Mouse (Mus musculus) kidney, postnatal 14 days (tissue): ENCODE measurements around the gene Tff1.

ENCODE experiments used
- DNase-seq: peaks from one replicate; pipeline ENCODE4 v3.0.0; 2022; ENCODE audit warnings: mixed read lengths

Tff1 gene

DNA sequence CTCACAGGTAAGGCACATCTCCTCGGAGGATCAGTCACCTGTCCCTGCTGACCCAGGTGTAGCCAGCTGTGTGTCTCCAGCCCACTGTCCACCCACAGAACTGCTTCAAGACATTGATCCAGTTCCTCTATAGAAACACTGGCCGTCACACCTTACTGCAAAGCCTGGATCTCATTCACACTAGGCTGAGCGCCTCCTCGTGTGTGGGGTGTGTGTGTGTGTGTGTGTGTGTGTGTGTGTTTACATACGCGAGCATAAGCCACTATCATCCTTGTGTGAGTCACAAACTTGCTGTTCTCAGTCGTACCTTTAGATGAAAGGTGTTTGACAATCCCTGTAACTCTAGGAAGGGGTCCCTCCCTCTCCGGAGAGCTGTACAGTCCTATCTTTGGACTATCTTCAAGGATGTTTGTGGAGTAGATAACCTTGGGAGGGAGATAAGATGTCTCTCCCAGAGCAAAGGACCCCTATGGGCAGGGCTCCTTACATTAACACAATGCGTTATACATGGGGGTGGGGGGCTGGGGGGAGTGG is 12.0 kb downstream of the Tff1 start:
- DNase-seq = no peak

DNA sequence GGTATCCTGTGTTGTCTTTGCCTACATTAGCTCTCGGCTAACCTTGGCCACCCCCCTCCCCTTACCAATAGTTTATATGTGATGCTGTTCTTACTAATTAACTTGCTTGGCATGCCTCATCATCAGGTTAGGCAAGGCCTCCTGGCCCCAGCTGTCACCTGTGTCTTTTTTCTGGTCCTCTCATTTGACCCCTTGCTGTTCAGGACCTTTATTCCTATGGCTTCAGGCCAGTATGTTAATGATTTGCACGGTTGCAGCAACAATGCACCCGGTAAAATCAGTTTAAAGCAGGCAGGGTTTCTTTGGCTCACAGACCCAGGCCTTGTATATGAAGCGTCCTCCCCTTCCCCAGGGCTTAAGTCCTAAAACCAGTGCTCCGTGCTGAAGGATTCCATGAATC is 12.6 kb downstream of the Tff1 start:
- DNase-seq = peak; percentile 84

DNA sequence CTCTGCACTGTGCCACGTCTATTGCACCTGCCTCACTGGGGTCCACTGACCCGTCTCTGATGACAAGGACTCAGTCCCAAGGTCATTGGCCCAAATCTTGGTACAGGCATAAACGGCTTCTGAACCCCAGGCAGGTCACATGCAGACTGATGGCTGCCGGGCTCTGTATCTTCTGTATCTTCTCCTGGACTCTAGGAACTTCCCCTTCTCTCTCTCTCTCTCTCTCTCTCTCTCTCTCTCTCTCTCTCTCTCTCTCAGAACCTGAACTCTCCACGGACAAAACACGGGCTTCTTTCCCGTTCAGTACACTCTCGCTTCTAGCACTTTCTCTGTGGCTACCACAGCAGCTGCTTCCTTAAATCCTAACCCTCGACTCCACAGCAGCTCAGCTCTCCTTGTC is 19.1 kb downstream of the Tff1 start:
- no peak for DNase-seq

DNA sequence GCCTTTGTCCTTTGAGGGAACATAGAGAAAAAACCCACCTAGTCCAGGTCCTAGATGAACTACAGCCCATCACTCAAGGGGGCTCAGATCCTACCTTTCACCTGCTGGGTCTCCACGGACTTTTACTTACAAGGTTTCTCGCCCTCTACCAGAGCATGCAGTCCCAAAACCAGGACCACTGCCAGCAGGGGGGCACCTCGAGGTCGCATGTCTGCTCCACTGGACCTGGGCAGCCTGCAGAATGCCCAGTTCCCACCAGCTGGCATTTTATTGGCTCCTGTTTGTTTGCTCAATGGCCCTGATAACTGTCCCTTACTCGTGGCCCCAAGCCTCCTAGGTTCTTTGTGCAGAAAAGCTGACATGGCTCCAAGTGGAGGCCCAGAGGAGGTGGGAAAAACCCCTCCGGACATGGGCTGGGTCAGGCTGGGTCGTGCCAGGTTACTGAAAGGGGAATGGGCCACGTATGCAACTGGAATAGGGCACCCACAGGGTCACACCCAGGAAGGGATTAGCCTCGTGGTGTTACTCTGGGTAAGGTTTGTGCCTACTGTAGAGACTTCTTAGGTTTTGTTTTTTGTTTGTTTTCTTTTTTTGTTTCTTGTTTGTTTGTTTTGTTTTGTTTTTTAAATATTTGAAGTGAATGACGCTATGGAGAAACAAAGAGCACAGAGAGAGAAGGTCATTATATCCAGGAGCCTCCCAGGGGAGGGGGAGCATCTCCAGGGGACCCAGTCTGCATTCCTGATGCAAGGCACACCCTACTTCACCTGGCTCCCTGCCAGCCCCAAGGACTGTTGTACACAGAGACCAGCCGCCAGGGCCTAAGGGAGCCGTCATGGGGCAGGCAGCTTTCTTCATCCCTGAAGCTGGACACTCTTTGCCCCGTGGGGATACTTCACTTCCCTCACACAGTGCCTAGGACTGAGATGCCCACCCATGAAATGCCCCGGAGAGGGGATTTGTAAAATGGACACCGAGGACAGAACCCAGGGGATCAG is 20.7 kb downstream of the Tff1 start, which contains the start of gene Tff2:
Gene Tff2, minus strand, starts transcription at position 243 of the 998 bp plus-strand sequence.
- peak; percentile 49 for DNase-seq

DNA sequence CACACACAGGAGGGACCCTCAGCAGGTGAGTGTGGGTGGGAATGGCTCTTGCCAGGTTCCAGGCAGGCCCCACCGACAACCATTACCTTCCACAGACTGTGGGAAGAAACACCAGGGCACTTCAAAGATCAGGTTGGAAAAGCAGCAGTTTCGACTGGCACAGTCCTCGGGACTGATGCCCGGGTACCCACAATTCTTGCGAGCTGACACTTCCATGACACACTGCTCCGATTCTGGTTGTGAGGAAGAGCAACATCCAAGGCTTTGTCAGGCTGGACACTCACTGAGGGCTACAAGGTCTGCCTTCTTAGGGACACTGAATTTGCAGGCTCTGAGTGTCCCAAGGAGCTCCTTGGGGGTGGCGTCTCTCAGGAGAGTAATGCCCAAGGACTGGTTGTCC is 23.0 kb downstream of the Tff1 start:
- no peak for DNase-seq

DNA sequence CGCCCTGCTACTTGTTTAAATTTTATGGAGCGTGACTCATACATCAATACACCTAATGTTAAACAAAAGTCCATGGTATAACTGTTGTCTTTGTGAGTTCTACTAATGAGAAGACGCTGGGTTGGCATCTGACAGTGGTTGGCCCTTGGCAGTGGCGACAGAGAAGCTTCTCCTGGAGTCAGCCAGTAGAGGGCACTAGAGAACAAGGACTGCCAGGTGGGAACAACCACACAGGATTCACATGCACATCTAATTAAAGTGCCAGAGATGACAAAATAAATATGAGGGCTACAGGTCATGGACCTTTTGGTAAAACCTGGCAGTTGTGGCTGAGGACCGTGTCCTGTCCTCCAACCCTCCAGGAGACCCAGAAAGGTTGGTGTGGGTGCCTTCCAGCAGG is 26.7 kb downstream of the Tff1 start:
- DNase-seq = peak; percentile 63

DNA sequence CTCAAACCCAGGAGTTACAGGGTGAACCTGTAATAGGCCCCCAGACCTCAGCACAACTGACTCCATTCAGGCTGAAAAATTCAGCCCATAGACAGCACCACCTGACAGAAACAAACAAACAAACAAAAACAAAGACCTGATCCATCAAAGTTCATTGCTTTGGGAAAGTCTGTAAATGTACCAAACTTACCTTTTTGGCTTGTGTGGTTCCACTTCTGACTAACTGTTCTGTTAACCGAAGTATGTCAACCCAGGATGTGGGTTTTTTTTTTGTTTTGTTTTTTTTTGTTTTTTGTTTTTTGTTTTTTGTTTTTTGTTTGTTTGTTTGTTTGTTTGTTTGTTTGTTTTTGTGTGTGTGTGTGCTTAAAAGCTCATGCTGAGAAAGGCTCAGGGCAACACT is 28.3 kb downstream of the Tff1 start:
- no peak for DNase-seq

DNA sequence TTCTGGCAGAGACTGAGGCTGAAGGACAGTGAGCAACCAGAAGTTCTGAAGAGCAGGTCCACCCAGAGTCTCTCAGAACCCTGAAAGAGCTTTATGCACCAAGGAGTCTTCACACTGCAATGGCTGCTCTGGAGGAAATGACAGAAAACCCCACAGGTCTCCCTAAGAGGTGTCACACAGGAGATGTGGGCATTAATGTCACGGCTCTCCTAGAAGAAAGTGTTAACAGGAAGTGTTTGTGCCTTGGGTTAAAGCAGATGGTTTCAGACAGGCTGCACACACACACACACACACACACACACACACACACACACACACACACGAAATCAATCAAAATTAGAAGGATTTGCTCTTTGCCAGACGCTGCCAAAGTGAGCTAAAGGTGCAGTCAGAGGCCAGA is 28.8 kb downstream of the Tff1 start:
- DNase-seq = no peak

DNA sequence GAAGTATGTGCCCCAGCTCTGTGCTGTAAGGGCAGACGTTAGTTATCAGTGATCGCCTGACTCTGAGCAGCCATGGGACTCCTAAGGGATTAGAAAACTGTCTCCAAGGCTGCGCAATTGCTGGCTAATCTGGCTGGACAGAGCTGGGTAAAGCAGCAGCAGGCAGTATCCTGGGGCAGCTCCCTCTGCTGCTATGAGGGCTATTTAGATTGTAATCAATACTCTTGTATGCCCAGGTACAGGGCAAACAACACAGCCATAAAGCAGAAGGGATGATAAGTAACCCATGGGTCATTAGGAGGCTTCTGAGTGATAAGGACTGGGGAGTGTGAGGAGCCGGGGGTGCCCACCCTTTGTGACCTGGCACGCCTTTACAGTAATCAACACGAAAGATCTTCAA is 30.2 kb downstream of the Tff1 start:
- no peak for DNase-seq

DNA sequence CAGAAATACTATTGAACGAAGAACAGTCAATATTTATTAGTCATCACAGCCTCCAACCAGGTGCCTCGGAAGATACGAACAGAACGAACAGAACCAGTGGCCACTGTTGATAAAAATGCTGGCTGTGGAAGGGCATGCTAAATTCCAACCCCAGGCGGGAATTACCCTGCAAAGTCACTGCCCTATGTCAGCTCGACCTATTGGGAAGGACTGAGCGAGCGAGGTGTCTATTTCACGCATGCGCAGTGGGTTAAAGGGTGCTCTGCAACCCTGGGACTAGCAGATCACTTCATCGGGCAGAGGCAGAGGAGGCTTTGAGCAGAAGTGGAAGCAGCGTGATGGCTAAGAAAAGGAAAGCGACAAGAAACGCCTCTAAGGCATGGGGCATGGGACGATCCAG is 31.3 kb downstream of the Tff1 start:
- no peak for DNase-seq

DNA sequence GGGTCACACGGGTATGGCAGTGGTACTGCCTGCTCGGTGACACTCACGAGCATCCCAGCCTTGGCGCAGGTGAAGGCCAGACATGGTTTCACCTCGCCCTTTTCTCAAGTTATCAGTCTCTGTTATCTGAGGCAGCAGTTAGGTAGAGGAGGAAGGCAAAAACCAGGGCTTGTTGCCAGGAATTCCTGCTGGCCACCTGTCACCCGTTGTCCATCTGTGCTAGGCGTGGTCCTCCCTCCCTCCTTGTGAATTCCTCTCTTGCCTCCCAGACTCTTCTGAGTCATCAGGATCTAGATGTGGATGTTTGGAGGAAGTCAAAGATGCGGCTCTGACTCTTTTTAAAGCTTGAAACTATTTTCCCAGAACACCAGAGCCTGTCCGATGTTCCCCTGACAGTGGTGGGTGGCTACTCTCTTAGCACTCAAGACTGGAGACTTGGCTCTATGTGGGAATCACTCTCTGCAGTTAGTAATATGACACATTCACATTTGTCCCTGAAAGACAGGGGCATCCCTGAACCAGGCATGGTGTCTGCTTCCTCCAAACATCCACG is 33.7 kb downstream of the Tff1 start:
- no peak for DNase-seq

DNA sequence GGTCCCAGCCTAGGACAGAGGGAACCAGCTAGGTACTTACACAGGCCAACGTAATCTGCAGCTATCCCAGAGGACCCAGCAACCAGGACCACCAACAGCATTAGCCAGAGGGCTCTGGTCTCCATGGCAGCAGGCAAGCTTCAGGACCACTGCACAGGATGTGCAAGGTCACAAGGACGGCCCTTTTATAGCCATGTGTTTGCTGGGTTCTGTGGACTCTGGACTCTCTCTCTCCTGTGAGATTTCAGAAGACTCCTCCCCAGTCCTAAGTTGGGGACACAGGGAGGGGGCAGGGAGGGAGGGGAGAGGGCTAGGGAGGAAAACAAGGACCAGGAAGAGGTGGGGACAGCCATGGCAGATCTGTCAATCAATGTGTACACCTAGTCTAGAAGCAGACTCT is 35.6 kb downstream of the Tff1 start, which contains the start of gene Tff3:
Gene Tff3, minus strand, starts transcription at position 195 of the 400 bp plus-strand sequence.
- DNase-seq = no peak

DNA sequence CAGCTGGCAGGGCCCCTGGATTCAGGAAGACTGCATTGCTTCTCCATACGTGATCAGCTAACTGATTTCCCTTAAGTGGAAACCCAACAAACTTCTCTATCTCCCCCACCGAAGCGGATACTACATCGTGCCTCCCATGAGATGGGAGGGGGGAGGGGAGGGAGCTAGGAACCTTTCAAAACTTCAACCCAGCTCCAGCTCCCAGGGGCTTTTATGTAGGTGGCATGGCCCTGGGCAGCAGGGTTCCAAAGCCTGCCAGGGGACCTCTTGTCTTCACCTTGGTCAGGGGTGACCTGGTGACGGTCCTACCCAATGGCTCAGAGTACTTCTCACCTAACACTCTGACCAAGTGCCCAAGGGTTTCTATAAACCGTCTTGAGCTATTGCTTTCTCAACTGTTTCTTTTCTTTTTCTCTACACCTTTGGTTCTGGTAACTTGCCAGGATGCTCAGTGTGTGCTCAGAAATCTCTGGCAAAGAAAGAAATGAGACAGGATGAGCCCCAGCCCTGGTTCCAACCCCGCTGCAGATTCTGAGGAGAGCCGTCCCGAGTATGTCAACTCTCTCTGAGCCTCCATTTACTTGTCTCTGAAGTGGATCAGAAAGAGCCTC is 36.3 kb downstream of the Tff1 start:
- DNase-seq = no peak

DNA sequence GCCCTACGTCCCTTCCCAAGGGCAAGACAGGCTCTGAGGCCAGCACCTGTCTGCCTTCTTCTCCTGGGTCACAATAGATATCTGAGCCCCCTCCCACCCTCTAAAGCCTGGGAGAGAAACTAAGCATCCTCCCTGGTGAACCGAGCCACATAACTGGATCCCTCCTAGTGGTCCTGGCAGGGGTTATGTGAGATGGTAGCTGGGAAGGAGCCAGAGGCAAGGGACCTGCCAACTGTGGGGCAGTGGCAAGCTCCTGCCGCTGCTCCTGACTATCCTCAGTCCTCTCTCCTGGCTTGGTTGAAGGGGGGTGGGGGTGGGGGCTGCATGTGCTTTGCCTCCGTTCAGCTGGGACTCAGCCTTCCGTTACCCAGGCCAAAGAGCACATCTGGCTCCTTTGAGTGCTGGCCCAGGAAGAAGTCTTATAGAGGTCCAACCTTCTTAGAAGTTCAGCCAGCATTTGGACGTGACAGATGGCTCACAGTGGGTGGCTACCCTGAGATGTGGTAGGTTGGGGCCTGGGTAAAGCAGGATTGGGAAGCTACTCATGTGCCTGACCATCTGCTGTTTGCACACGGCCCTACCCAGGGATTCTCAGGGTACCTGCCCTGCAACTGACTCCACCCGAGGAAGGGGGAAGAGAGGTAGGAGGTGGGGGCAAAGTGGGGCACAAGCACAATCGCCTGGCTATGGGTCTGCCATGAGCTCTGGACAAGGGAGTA is 39.4 kb downstream of the Tff1 start:
- no peak for DNase-seq

DNA sequence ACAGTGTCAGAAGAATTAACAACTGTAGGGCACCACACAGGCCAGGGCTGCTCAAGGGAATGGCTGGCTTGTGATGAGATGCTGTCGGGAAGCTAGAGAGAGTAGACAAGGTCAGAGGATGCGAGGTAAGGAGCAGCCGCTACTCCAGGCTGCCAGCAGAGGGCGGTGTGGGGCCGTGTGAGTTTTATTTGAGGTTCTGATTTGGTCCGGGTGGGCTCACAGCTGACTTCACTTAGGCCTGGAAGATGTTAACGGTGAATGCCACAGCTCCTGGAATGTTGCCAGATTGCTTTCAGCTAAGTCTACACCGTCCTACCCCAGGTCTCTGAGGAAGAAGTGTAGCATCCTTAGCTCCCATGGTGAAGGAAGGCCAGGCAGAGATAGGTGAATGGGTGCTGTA is 43.1 kb downstream of the Tff1 start:
- peak; percentile 19 for DNase-seq

DNA sequence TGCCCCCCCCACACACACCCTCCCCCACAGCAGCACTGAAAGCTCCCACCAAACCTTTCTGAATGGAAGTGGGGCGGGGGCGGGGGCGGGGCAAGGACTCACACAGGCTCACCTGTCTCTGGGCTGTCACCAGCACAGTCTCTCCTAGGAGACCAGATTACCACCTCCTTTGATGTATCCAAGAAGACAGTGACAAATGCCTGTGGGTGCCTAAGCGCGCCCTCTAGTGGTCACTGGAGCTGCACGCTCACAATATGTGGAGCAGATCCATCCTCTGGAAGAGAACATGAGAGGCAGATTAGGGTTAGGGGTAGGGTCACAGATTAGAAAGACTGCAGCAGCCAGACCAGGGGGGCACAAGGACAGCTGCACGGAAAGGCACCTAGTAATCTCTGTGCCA is 45.6 kb downstream of the Tff1 start:
- peak; percentile 76 for DNase-seq

DNA sequence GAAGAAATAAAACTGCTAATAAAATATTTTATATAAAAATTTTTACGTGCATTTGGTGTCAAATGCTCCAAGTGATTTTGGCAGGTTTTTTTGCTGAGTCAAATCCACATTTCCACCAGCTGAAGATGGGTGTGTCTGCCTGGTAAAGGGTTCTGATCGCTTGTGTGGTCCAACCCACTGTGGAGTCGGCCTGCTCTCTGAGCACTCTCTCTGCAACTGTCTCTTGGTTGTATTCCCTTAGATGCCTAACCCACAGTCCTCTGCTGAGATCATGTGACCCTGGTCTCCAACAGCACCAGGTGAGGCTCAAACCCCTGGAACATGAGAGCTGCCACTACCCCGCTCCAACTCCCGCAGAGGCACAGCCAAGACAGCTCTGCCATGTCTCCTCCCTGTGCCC is 47.1 kb downstream of the Tff1 start:
- no peak for DNase-seq

DNA sequence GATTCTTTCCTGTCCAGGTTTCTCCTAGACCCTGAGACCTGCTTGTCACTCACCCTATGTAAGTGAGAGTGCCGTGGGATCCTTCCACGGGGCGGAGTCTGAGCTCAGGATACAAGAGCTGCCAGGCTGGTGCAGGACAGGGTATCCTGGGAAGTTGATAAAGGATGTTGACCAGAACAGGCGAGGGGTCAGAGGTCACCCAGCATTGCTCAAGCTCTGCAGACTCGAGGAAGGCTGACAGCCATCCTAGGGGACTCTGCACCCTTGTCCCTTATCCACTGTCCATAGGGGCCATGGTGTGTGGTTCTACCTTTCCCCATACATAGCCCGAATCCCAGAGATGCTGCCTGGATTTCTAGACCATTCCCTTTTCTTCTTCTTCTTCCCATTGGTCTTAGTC is 49.0 kb downstream of the Tff1 start:
- DNase-seq = no peak

DNA sequence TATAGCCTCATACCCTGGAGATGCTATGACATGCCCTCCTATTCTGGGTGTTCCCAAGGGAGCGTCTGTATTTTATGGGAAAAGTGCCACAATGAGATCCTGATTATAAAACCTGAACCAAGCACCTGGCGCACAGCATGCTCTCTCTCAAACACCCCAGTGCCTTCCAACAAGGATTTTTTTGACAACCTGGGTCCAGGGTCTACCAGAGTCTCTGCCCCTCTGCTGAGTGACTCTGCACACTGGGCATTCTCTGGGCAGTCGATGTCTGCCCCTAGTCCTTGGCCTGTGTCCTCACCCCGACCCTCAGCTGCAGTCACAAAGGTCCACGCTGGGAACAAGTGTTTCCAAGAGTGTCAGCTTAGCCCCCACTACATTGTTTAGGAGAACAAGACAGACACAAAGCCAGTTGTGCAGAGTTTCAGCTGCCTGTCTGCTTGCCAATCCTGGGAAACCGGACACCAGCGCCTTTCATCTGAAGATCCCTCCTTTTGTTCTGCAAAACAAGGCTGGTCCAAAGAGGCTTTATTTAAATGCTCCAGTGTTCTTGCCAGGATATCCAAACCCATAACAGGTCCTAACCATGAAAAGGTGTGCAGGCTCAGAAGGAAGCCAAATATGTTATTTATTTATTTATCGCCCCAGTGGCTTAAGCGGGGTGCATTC is 51.8 kb downstream of the Tff1 start:
- DNase-seq = no peak
